Mouse (Mus musculus) midbrain, embryonic 16.5 days (tissue): ENCODE measurements at regions not wholly inside any gene's neighbourhood (a gene's known extent, or its start where the extent isn't known, plus 50 kb on each side); places are given as distances from the start of the nearest gene placed in this dataset.

Source experiments
- ATAC-seq: fragments of 200-750 bp; cut with Nextera tagmentation; 2 replicates; pipeline ENCODE4 v1.8.0; 2017; ENCODE audit warnings: moderate TSS enrichment
- H3K27ac ChIP-seq: fragments of 300-500 bp; sonication (generic); 2 replicates; pipeline ENCODE4 v1.5.1; 2014; ENCODE audit warnings: mild to moderate bottlenecking, low read length, mixed read lengths
- H3K27me3 ChIP-seq: fragments of 300-500 bp; sonication (generic); 2 replicates; pipeline ENCODE4 v1.6.1; 2014; ENCODE audit warnings: low read depth, low read length, mixed read lengths; ENCODE audit not compliant: control insufficient read depth, insufficient read depth
- H3K36me3 ChIP-seq: fragments of 300-500 bp; sonication (generic); 2 replicates; pipeline ENCODE4 v1.6.1; 2014; ENCODE audit warnings: mild to moderate bottlenecking, low read length, moderate library complexity, mixed read lengths; ENCODE audit not compliant: control insufficient read depth, insufficient read depth
- H3K4me1 ChIP-seq: fragments of 300-500 bp; sonication (generic); 2 replicates; pipeline ENCODE4 v1.6.1; 2014; ENCODE audit warnings: mild to moderate bottlenecking, low read length, mixed read lengths; ENCODE audit not compliant: control insufficient read depth, insufficient read depth
- H3K4me2 ChIP-seq: fragments of 300-500 bp; sonication (generic); 2 replicates; pipeline ENCODE4 v1.6.1; 2014; ENCODE audit warnings: mild to moderate bottlenecking, low read length, mixed read lengths
- H3K4me3 ChIP-seq: fragments of 300-500 bp; sonication (generic); 2 replicates; pipeline ENCODE4 v1.5.1; 2014; ENCODE audit warnings: low read depth, mild to moderate bottlenecking, low read length, moderate library complexity, mixed read lengths
- H3K9ac ChIP-seq: fragments of 300-500 bp; sonication (generic); 2 replicates; pipeline ENCODE4 v1.6.1; 2014; ENCODE audit warnings: low read depth, low read length, mixed read lengths
- H3K9me3 ChIP-seq: fragments of 300-500 bp; sonication (generic); replicated peaks from 2 replicates; pipeline ENCODE4 v1.6.1; 2014; ENCODE audit warnings: mild to moderate bottlenecking, low read length, mixed read lengths; ENCODE audit not compliant: control insufficient read depth, poor library complexity, severe bottlenecking
- WGBS: fragments of 180-500 bp; shearing (Covaris S2); extraction: QIAGEN DNeasy Blood & Tissue Kit; methylation state at CpG from one replicate; pipeline ENCODE4 v1.1.7; 2014; 5-methylcytosine and 5-hydroxymethylcytosine counted together

DNA sequence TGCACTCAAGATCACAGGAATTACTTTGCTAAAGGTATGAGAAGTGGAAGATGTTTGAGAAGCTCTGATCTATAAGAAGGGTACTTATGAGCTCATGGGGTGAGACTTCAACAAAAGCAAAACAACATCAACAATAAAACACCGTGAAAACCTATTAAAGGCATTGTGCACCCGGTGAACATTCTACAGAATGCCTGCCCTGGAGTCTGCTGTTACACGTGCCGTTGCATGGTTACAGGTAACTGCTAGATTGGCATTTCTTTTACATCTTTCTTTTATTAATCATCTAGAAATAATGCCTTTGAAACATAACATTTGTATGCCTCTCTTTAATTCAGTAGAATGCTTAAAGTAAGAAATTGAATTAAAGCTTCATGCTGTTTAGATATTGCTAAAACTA is 661.0 kb downstream of the Pcdh18 start:
- H3K4me1 ChIP-seq, result peaks cover 6% of the 10 kb centered on the region
- no peak overlapping the region for H3K27ac ChIP-seq
- no peak overlapping the region for H3K4me3 ChIP-seq
- ATAC-seq, result peak; percentile 44; the same call in 1 of the 2 replicates
- 26% methylated on average over 4 of the region's 4 CpGs for WGBS
- no peaks in the 10 kb centered on the region for H3K27me3 ChIP-seq
- no peaks in the 10 kb centered on the region for H3K9me3 ChIP-seq
- no peak overlapping the region for H3K4me2 ChIP-seq
- no peaks in the 10 kb centered on the region for H3K36me3 ChIP-seq
- no peak overlapping the region for H3K9ac ChIP-seq

- H3K36me3 ChIP-seq, result no peaks in the 10 kb centered on the region
- H3K4me1 ChIP-seq, result peaks cover 6% of the 10 kb centered on the region
- H3K4me2 ChIP-seq, result peak overlapping the region; percentile 31
- peak overlapping the region; percentile 25; the same call in 1 of the 2 replicates for H3K9ac ChIP-seq
- H3K4me3 ChIP-seq, result peak overlapping the region; percentile 9; the same call in 1 of the 2 replicates
- no peaks in the 10 kb centered on the region for H3K27me3 ChIP-seq
- H3K9me3 ChIP-seq, result no peaks in the 10 kb centered on the region
- WGBS, result 14% methylated on average over 11 of the region's 11 CpGs
- no peak overlapping the region for H3K27ac ChIP-seq
- ATAC-seq, result peak; percentile 92
These were observed 663.1 kb downstream of the Pcdh18 start for GRCm38 (mm10) chr3:49093818-49094680.

- H3K27me3 ChIP-seq, result no peaks in the 10 kb centered on the region
- H3K4me2 ChIP-seq, result no peak overlapping the region
- H3K36me3 ChIP-seq, result no peaks in the 10 kb centered on the region
- no peak overlapping the region for H3K9ac ChIP-seq
- H3K4me3 ChIP-seq, result no peak overlapping the region
- no peak overlapping the region for H3K27ac ChIP-seq
- no peak for ATAC-seq
- no peaks in the 10 kb centered on the region for H3K9me3 ChIP-seq
- no peaks in the 10 kb centered on the region for H3K4me1 ChIP-seq
These were observed 688.3 kb downstream of the Pcdh18 start for GRCm38 (mm10) chr3:49068801-49069200.

- no peak overlapping the region for H3K4me3 ChIP-seq
- 82% methylated on average over 9 of the region's 9 CpGs for WGBS
- no peaks in the 10 kb centered on the region for H3K9me3 ChIP-seq
- no peak overlapping the region for H3K4me2 ChIP-seq
- no peak overlapping the region for H3K9ac ChIP-seq
- no peak for ATAC-seq
- H3K27ac ChIP-seq, result no peak overlapping the region
- H3K27me3 ChIP-seq, result no peaks in the 10 kb centered on the region
- H3K4me1 ChIP-seq, result no peaks in the 10 kb centered on the region
- H3K36me3 ChIP-seq, result no peaks in the 10 kb centered on the region
These were observed 695.0 kb downstream of the Pcdh18 start for GRCm38 (mm10) chr3:49062081-49062480.

DNA sequence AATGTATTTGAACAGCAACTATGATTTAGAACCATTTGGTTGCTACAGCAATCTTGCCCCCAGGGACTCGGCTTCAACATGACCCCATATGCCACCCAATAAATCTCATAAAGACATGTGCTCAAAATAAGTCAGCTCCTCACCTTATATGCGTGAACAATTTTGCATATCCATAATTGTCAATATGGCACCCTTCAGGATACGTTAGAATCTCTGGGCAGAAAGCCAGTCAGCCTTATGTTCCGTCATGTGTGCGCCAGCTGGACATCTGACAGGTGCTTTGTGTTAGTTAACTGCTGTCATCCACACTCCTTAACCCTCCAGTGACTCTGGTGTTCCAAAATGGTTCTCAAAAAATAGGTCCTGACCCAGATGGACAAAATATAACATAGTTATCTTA is 724.1 kb downstream of the Pcdh18 start:
- ATAC-seq, result 0 out of 2 replicates have a peak, but pooled peaks have one; percentile 21

DNA sequence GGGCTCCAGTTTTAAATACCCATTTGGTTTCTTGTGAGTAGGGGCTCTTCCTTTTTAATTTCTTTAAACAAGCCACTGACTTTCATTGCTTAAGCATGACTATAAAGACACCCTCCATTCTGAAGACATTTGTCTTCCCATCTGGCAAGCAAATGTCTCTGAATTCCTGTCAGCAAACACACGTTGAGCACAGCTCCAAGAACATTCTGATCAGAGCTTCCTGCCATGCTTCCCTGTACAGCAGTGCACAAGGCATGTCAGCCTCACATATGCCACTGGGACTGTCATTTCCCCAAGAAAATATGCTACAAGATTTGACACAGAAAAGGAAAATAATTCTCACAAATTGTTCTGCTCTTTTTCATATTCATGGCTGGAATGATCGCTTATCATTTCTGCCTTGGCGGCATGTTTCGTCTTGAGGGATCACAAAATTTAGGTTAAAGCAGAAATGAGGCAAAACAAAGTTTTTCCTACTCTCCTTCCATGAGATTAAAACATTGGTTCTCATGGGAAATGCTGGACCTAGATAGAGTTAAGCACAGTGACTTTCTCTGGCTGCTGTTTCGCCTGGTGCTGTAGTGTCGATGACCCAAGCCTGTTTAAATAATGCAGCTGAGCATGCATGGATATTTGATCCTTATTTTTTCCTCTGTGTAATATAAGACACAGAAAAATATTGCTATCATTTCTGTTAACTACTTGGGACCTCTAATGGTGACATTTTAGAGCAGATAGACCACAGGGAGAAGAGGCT is 747.7 kb downstream of the Pcdh18 start:
- H3K27ac ChIP-seq, result no peak overlapping the region
- H3K36me3 ChIP-seq, result no peaks in the 10 kb centered on the region
- H3K4me1 ChIP-seq, result no peaks in the 10 kb centered on the region
- no peaks in the 10 kb centered on the region for H3K9me3 ChIP-seq
- no peaks in the 10 kb centered on the region for H3K27me3 ChIP-seq
- no peak for ATAC-seq
- H3K4me2 ChIP-seq, result no peak overlapping the region
- no peak overlapping the region for H3K4me3 ChIP-seq
- WGBS, result 87% methylated on average over 6 of the region's 6 CpGs
- H3K9ac ChIP-seq, result no peak overlapping the region

More for the DNA sequence above, 724.1 kb downstream of the Pcdh18 start:
- Histone ChIP-seq H3K4me3 (no peak overlapping the region), H3K27me3 (no peaks in the 10 kb centered on the region), H3K27ac (no peak overlapping the region), H3K4me2 (no peak overlapping the region), H3K9ac (no peak overlapping the region), H3K4me1 (no peaks in the 10 kb centered on the region), H3K36me3 (no peaks in the 10 kb centered on the region), H3K9me3 (no peaks in the 10 kb centered on the region)
- 57% methylated on average over 5 of the region's 5 CpGs for WGBS
